Mouse (Mus musculus) brown adipose tissue, adult 24 weeks (tissue): ENCODE measurements around the gene Gm9789. TPM values are rescaled to one million over a fixed set of nuclear protein-coding genes. Genes with fewer than 3 reads are reported as not detected.
"Not testable (repeated sequence)": the region's sequence is repeated elsewhere in the genome, so short reads cannot be mapped to it uniquely, and the experiment has no call there.

Experiments
- H3K27ac ChIP-seq: fragments of 200-500 bp; replicated peaks from 2 replicates; pipeline ENCODE4 v1.5.1; 2012; ENCODE audit warnings: low read depth, mild to moderate bottlenecking, low read length
- H3K4me1 ChIP-seq: fragments of 200-500 bp; 2 replicates; pipeline ENCODE4 v1.6.1; 2012; ENCODE audit warnings: low read length, mixed read lengths; ENCODE audit not compliant: control insufficient read depth, insufficient read depth, insufficient read length
- H3K4me3 ChIP-seq: fragments of 200-500 bp; 2 replicates; pipeline ENCODE4 v1.5.1; 2012; ENCODE audit warnings: low read depth, mild to moderate bottlenecking, low read length, moderate library complexity; ENCODE audit not compliant: insufficient read depth
- polyA plus RNA-seq: library from polyadenylated mRNA; stranded (reverse); fragments of >200 nt; gene quantifications from 2 replicates; pipeline ENCODE4 v1.2.4, GENCODE M21; 2012; ENCODE audit not compliant: missing spikeins, insufficient read depth, insufficient read length

The Gm9789 gene
- not detected in 2 replicates for polyA plus RNA-seq

- H3K4me3 ChIP-seq = no peak within 1 kb of the TSS
- no peaks in the 10 kb centered on the region for H3K4me1 ChIP-seq
- H3K27ac ChIP-seq = no peak within 1 kb of the TSS
These were observed at the start of gene Gm9789 for GRCm38 (mm10) chr16:89157652-89158051. Gene Gm9789 (plus strand): TSS chr16:89157952.

GRCm38 (mm10) chr16:89140551-89140950, 17.2 kb upstream of the Gm9789 start, which contains the start of gene Gm6358:
Gene Gm6358 (plus strand): TSS chr16:89140851.
- Histone ChIP-seq H3K4me3 (no peak within 1 kb of the TSS), H3K4me1 (no peaks in the 10 kb centered on the region), H3K27ac (no peak within 1 kb of the TSS)

GRCm38 (mm10) chr16:89150786-89151185, 7.0 kb upstream of the Gm9789 start, which contains the start of gene Gm10061:
Gene Gm10061 (plus strand): TSS chr16:89151086.
- H3K27ac ChIP-seq = no peak within 1 kb of the TSS
- no peak within 1 kb of the TSS for H3K4me3 ChIP-seq
- no peaks in the 10 kb centered on the region for H3K4me1 ChIP-seq

- not testable (repeated sequence) for H3K4me3 ChIP-seq, H3K27ac ChIP-seq, H3K4me1 ChIP-seq
These were observed 11.4 kb downstream of the Gm9789 start, which contains the start of gene Gm7735 for GRCm38 (mm10) chr16:89169190-89169589. Gene Gm7735 (plus strand): TSS chr16:89169490.

- no peaks in the 10 kb centered on the region for H3K4me1 ChIP-seq
- H3K4me3 ChIP-seq = no peak within 1 kb of the TSS
- H3K27ac ChIP-seq = no peak within 1 kb of the TSS
These were observed 16.7 kb downstream of the Gm9789 start, which contains the start of gene 1110057P08Rik for GRCm38 (mm10) chr16:89174435-89174834. Gene 1110057P08Rik (plus strand): TSS chr16:89174735.

- Histone ChIP-seq H3K4me1 (no peaks in the 10 kb centered on the region), H3K27ac (no peak overlapping the region)
These were observed 30.9 kb downstream of the Gm9789 start for GRCm38 (mm10) chr16:89188621-89189020.

GRCm38 (mm10) chr16:89205561-89205960, 47.8 kb downstream of the Gm9789 start, which contains the start of gene Krtap20-2:
Gene Krtap20-2 (plus strand): TSS chr16:89205861.
- Histone ChIP-seq H3K27ac (no peak within 1 kb of the TSS), H3K4me3 (no peak within 1 kb of the TSS), H3K4me1 (no peaks in the 10 kb centered on the region)

More at GRCm38 (mm10) chr16:89188621-89189020, 30.9 kb downstream of the Gm9789 start:
- H3K4me3 ChIP-seq = no peak overlapping the region

Other genes starting within 250 kb of the Gm9789 start
- gene Krtap19-9b, start 225.7 kb upstream of the Gm9789 start, polyA plus RNA-seq = not detected in 2 replicates
- not detected in 2 replicates for gene Krtap16-3, start 195.1 kb upstream of the Gm9789 start, polyA plus RNA-seq
- not detected in 2 replicates for gene Krtap22-2, start 147.2 kb upstream of the Gm9789 start, polyA plus RNA-seq
- gene Gm10229, start 142.7 kb upstream of the Gm9789 start, polyA plus RNA-seq = not detected in 2 replicates
- not detected in 2 replicates for gene Krtap6-1, start 126.3 kb upstream of the Gm9789 start, polyA plus RNA-seq
- gene Gm10228, start 116.5 kb upstream of the Gm9789 start, polyA plus RNA-seq = not detected in 2 replicates
- not detected in 2 replicates for gene Krtap6-5, start 110.1 kb upstream of the Gm9789 start, polyA plus RNA-seq
- gene 1110025L11Rik, start 94.0 kb upstream of the Gm9789 start, polyA plus RNA-seq = not detected in 2 replicates
- not detected in 2 replicates for gene Krtap6-3, start 73.9 kb upstream of the Gm9789 start, polyA plus RNA-seq
- gene Gm6358, start 17.1 kb upstream of the Gm9789 start, polyA plus RNA-seq = not detected in 2 replicates
- gene Gm10061, start 6.9 kb upstream of the Gm9789 start, polyA plus RNA-seq = not detected in 2 replicates
- gene Gm7735, start 11.5 kb downstream of the Gm9789 start, polyA plus RNA-seq = not detected in 2 replicates
- not detected in 2 replicates for gene 1110057P08Rik, start 16.8 kb downstream of the Gm9789 start, polyA plus RNA-seq
- not detected in 2 replicates for gene Krtap20-2, start 47.9 kb downstream of the Gm9789 start, polyA plus RNA-seq
- not detected in 2 replicates for gene Krtap21-1, start 245.9 kb downstream of the Gm9789 start, polyA plus RNA-seq